Mouse (Mus musculus) heart, embryonic 16.5 days (tissue): ENCODE results near the gene Washc4. TPM values are rescaled to one million over a fixed set of nuclear protein-coding genes. Genes with fewer than 3 reads are reported as not detected.
A peak's percentile ranks its signal among the peaks of the same experiment; 100 is the strongest.

ENCODE experiments used
- ATAC-seq: fragments of 200-750 bp; cut with Nextera tagmentation; replicated peaks from 2 replicates; pipeline ENCODE4 v1.8.0; 2017; ENCODE audit warnings: moderate number of reproducible peaks; ENCODE audit not compliant: insufficient read depth, low FRiP score; ENCODE audit errors: extremely low read depth
- H3K27ac ChIP-seq: fragments of 300-500 bp; sonication (generic); 2 replicates; pipeline ENCODE4 v1.5.1; 2014; ENCODE audit warnings: mild to moderate bottlenecking, low read length, control low read depth, moderate library complexity
- H3K27me3 ChIP-seq: fragments of 300-500 bp; sonication (generic); 2 replicates; pipeline ENCODE4 v1.6.1; 2014; ENCODE audit warnings: low read length, mixed read lengths; ENCODE audit not compliant: control insufficient read depth, insufficient read depth
- H3K36me3 ChIP-seq: fragments of 300-500 bp; sonication (generic); 2 replicates; pipeline ENCODE4 v1.6.1; 2014; ENCODE audit not compliant: control insufficient read depth, insufficient read depth
- H3K4me1 ChIP-seq: fragments of 300-500 bp; sonication (generic); 2 replicates; pipeline ENCODE4 v1.6.1; 2014; ENCODE audit warnings: low read length, mixed read lengths; ENCODE audit not compliant: control insufficient read depth, insufficient read depth
- H3K4me2 ChIP-seq: fragments of 300-500 bp; sonication (generic); 2 replicates; pipeline ENCODE4 v1.6.1; 2014; ENCODE audit warnings: low read depth, mild to moderate bottlenecking, control low read depth, low read length
- H3K4me3 ChIP-seq: fragments of 300-500 bp; sonication (generic); 2 replicates; pipeline ENCODE4 v1.5.1; 2014; ENCODE audit warnings: mild to moderate bottlenecking, control low read depth, low read length
- H3K9ac ChIP-seq: fragments of 300-500 bp; sonication (generic); 2 replicates; pipeline ENCODE4 v1.6.1; 2014; ENCODE audit warnings: low read length, control low read depth
- H3K9me3 ChIP-seq: fragments of 300-500 bp; sonication (generic); replicated peaks from 2 replicates; pipeline ENCODE4 v1.6.1; 2016; ENCODE audit warnings: low read length; ENCODE audit not compliant: control insufficient read depth
- WGBS: fragments of 180-500 bp; shearing (Covaris S2); extraction: QIAGEN DNeasy Blood & Tissue Kit; methylation state at CpG from one replicate; pipeline ENCODE4 v1.1.7; 2014; 5-methylcytosine and 5-hydroxymethylcytosine counted together
- polyA plus RNA-seq: library from polyadenylated mRNA; unstranded; fragments of >200 nt; fragmentation: Nextera tagmentation; extraction: Ambion mirVana; gene quantifications from 2 replicates; pipeline ENCODE4 v1.2.1, GENCODE M21; 2015

The Washc4 gene
- polyA plus RNA-seq, 1 experiment from 2014 or later, result 25.1 TPM

DNA sequence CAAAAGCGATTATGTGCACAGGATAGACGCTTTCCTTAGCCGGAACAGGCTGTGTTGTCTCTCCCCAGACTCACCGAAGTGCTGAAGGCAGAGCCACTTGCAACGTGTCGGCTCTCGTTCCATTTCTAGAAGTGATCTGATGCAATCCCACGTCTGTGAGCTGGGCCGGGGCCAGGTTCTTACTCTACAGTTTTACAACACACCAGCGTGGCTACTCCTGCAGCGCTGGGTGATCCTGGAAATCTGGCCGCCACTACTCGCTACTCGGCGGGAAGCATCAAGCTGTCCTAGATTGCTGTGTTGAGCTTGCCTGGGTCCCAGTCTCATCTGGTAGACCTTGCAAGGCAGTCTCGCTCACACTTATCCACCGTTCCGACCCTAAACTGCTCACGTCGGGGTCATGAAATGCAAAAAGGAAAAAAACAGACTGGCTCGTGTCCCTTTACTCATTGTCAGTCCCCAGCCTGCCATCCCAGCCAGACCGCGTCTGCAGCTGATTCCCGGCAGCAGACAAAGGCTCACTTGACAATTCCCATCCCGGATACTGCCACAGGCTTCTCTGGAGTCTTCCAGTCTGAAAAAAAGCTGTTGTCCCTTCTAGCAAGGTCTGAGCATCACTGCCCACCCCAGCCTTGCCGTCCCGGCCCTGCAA is 10.2 kb upstream of the Washc4 start:
- H3K4me1 ChIP-seq, result peaks cover 7% of the 10 kb centered on the region
- peak overlapping the region; percentile 64 for H3K4me3 ChIP-seq
- WGBS, result 1% methylated on average over 27 of the region's 27 CpGs
- H3K9me3 ChIP-seq, result no peaks in the 10 kb centered on the region
- peak overlapping the region; percentile 93 for H3K4me2 ChIP-seq
- H3K36me3 ChIP-seq, result no peaks in the 10 kb centered on the region
- H3K27ac ChIP-seq, result peak overlapping the region; percentile 71
- peak; percentile 66 for ATAC-seq
- H3K27me3 ChIP-seq, result no peaks in the 10 kb centered on the region
- H3K9ac ChIP-seq, result peak overlapping the region; percentile 67

- WGBS, result under 1% methylated on average over 21 of the region's 21 CpGs
- H3K9ac ChIP-seq, result peak within 1 kb of the TSS; percentile 67
- ATAC-seq, result peak; percentile 94
- no peaks in the 10 kb centered on the region for H3K9me3 ChIP-seq
- H3K4me2 ChIP-seq, result peak within 1 kb of the TSS; percentile 93
- no peaks in the 10 kb centered on the region for H3K36me3 ChIP-seq
- peak within 1 kb of the TSS; percentile 64 for H3K4me3 ChIP-seq
- peak within 1 kb of the TSS; percentile 71 for H3K27ac ChIP-seq
- peaks cover 7% of the 10 kb centered on the region for H3K4me1 ChIP-seq
- H3K27me3 ChIP-seq, result no peaks in the 10 kb centered on the region
Observed at GRCm38 (mm10) chr10:83533910-83534283, 9.7 kb upstream of the Washc4 start, which contains the start of gene Aldh1l2. Aldh1l2 (minus strand) TSS chr10:83534140.

DNA sequence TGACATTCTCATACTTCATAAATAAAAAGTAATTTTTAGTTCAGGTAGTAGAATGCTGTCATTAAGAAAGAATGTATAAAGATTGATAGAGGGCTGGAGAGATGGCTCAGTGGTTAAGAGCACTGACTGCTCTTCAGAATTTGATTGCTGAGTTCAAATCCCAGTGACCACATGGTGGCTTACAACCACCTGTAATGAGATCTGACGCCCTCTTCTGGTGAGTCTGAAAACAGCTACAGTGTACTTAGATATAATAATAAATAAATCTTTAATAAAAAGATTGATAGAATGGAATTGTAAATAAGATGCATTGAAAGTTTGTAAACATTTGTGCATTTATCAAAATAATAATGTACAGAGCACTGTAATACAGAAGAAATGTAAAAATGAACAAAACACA is 7.1 kb upstream of the Washc4 start:
- Histone ChIP-seq H3K4me3 (no peak overlapping the region), H3K9me3 (0 out of 2 replicates have a peak, but pooled peaks cover 2% of the 10 kb centered on the region), H3K4me1 (peaks cover 10% of the 10 kb centered on the region), H3K9ac (no peak overlapping the region), H3K4me2 (no peak overlapping the region), H3K36me3 (no peaks in the 10 kb centered on the region), H3K27ac (no peak overlapping the region), H3K27me3 (no peaks in the 10 kb centered on the region)
- WGBS, result 7% methylated on average over 1 of the region's 1 CpGs
- ATAC-seq, result no peak

- no peaks in the 10 kb centered on the region for H3K36me3 ChIP-seq
- 0 out of 2 replicates have a peak, but pooled peaks cover 2% of the 10 kb centered on the region for H3K9me3 ChIP-seq
- H3K4me3 ChIP-seq, result no peak overlapping the region
- no peaks in the 10 kb centered on the region for H3K27me3 ChIP-seq
- H3K9ac ChIP-seq, result no peak overlapping the region
- H3K4me2 ChIP-seq, result no peak overlapping the region
- WGBS, result 78% methylated on average over 6 of the region's 6 CpGs
- peaks cover 6% of the 10 kb centered on the region for H3K4me1 ChIP-seq
- no peak overlapping the region for H3K27ac ChIP-seq
- no peak for ATAC-seq
Observed at GRCm38 (mm10) chr10:83539311-83539980, 4.1 kb upstream of the Washc4 start.

DNA sequence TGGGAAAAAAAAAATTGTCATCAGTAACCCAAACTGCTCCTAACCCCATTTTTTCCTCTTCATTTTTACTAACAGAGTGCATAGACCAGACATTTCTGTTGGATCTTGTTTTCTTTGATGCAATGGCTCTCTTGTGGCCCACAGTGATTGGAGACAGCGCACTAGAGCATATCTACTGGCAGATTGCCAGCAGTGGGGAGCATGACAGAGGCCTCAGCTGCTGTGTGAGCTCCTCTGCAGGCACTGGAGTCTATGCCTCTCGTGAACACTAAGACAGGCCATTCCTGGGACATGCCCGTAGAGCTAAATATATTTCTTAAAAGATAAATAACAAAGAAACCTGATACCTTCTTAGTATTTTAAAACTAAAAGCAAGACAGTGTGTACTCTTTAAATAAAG is 3.5 kb upstream of the Washc4 start:
- no peak for ATAC-seq
- Histone ChIP-seq H3K27me3 (no peaks in the 10 kb centered on the region), H3K4me2 (no peak overlapping the region), H3K36me3 (no peaks in the 10 kb centered on the region), H3K4me3 (no peak overlapping the region), H3K27ac (no peak overlapping the region), H3K4me1 (peaks cover 12% of the 10 kb centered on the region), H3K9me3 (0 out of 2 replicates have a peak, but pooled peaks cover 2% of the 10 kb centered on the region), H3K9ac (no peak overlapping the region)
- WGBS, result 15% methylated on average over 3 of the region's 3 CpGs

GRCm38 (mm10) chr10:83542241-83542640 is 1.3 kb upstream of the Washc4 start:
- no peak for ATAC-seq
- Histone ChIP-seq H3K4me1 (peaks cover 17% of the 10 kb centered on the region), H3K36me3 (no peaks in the 10 kb centered on the region), H3K27me3 (no peaks in the 10 kb centered on the region), H3K27ac (no peak overlapping the region), H3K9me3 (0 out of 2 replicates have a peak, but pooled peaks cover 2% of the 10 kb centered on the region), H3K4me3 (no peak overlapping the region), H3K4me2 (no peak overlapping the region), H3K9ac (no peak overlapping the region)
- WGBS, result 77% methylated on average over 7 of the region's 7 CpGs

DNA sequence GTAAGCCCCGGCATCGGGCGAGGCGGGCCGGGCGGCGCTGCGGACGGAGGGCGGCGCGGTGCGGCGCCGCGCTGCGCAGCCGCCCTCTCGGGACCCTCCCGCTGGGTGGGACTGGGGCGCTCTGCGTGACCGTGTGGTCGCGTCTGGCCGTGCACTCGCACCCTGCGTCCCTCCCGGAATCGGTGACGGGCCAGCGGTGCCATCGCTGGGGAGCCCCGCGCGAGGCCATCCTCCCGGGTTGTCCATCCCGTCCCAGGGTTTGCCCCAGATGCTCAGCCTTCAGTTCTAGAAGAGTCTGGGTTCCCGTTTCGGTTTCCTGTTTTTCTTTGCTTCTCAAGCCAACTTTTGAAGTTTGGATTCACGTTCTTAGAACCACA is 539 bp downstream of the Washc4 start:
- Histone ChIP-seq H3K9me3 (0 out of 2 replicates have a peak, but pooled peaks cover 2% of the 10 kb centered on the region), H3K4me2 (peak overlapping the region; percentile 78), H3K27ac (peak overlapping the region; percentile 87), H3K4me1 (peaks cover 17% of the 10 kb centered on the region), H3K4me3 (peak overlapping the region; percentile 83), H3K9ac (peak overlapping the region; percentile 88), H3K27me3 (no peaks in the 10 kb centered on the region), H3K36me3 (peaks cover 7% of the 10 kb centered on the region; the same call in 1 of the 2 replicates)
- under 1% methylated on average over 41 of the region's 41 CpGs for WGBS
- ATAC-seq, result peak; percentile 93

- WGBS, result 61% methylated on average over 3 of the region's 3 CpGs
- Histone ChIP-seq H3K9me3 (no peaks in the 10 kb centered on the region), H3K27me3 (no peaks in the 10 kb centered on the region), H3K36me3 (peaks cover 16% of the 10 kb centered on the region), H3K4me2 (peak overlapping the region; percentile 78), H3K4me1 (peaks cover 14% of the 10 kb centered on the region), H3K9ac (no peak overlapping the region), H3K4me3 (no peak overlapping the region), H3K27ac (no peak overlapping the region)
- ATAC-seq, result no peak
Observed at GRCm38 (mm10) chr10:83545341-83545740, 1.8 kb downstream of the Washc4 start.

- H3K4me3 ChIP-seq, result no peak overlapping the region
- no peak overlapping the region for H3K4me2 ChIP-seq
- no peaks in the 10 kb centered on the region for H3K9me3 ChIP-seq
- no peak for ATAC-seq
- H3K36me3 ChIP-seq, result peaks cover 45% of the 10 kb centered on the region
- no peak overlapping the region for H3K9ac ChIP-seq
- no peaks in the 10 kb centered on the region for H3K27me3 ChIP-seq
- no peak overlapping the region for H3K27ac ChIP-seq
- no peaks in the 10 kb centered on the region for H3K4me1 ChIP-seq
Observed at GRCm38 (mm10) chr10:83563005-83563404, 19.5 kb downstream of the Washc4 start.
